Mouse (Mus musculus) hindlimb bud, embryonic 11.5 days (tissue): ENCODE data around the gene Allc.

ENCODE experiments used
- DNase-seq: peaks from one replicate; pipeline ENCODE4 v3.0.0-alpha.2; 2012; ENCODE audit warnings: low read depth, low spot score; ENCODE audit errors: extremely low spot score

Allc gene

GRCm38 (mm10) chr12:28584036-28584435 lies 1.7 kb upstream of the Allc start:
- DNase-seq, result no peak

DNA sequence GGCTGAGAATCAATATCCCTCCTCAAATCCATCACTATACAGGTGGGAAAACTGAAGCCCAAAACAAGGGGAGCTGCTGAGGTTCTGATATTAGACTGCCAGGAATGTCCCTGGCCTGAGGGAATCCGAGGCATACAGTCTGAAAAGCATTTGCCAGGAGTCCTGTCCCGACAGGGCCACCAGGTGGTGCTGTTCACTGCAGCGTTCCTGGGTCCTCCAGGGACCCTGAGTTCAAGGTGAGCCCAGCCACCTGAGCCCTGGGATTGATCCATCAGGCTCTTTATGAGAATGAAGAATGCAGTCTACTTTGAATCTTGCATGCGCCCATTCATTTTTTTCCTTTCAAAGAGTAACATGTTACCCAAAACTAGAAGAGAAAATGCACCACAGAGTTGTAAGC lies 3.2 kb downstream of the Allc start:
- DNase-seq, result no peak

GRCm38 (mm10) chr12:28578147-28578546 lies 4.2 kb downstream of the Allc start:
- no peak for DNase-seq

DNA sequence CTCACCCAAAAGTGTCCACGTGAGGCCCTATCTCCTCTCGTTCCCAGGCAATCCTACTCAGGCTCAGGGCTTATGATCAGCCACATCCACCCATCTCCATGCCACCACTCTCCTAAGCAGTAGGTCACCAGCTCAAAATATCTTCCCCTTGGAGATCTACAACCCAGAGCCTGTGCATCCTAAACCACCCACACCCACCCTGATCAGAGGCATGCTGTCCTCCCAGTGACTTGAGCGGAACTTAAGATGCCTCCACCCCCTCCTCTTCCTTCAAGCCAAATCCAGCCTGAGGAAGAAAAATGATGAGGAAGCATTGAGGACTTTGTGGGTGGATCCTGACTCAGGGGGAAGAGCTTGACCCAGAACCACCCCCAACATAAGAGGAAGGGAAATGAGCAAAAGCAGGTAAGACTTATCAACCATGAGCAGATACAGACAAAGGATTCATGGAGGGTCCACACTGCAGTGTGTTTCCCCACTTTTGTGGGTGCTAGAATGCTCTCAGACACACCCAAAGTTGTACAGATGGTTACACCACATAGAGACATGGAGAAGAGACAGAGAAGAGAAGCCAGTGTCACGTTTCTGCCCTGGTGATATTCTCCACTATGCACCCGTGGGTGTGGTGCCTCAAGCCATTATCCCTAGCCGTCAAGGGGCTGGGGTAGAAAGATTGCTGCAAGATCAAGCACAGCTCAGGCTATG lies 6.8 kb downstream of the Allc start:
- no peak for DNase-seq

DNA sequence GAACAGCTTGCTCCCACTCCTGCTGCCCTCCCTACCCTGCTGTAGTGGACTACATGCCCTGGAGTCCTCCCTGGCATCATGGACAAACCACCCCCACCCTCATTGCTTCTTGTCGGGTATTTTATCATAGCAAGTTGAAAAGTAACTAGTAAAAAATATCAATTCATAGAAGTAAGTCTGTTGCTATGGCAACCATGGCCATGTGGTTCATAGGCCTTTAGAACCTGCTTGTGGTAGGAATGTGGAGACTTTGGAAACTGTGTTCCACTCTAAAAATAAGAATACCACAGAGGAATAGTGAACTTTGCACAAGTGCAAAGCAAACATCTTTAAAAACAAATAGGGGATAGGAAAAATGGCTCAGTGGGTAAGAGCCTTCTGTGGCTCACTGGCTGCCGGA lies 10.1 kb downstream of the Allc start:
- no peak for DNase-seq

GRCm38 (mm10) chr12:28552299-28552698 lies 30.0 kb downstream of the Allc start, which contains the start of gene Dcdc2c:
TSS of gene Dcdc2c (minus strand) at chr12:28552399.
- DNase-seq, result no peak

GRCm38 (mm10) chr12:28551775-28552174 lies 30.5 kb downstream of the Allc start:
- no peak for DNase-seq

- no peak for DNase-seq
Measured at GRCm38 (mm10) chr12:28548887-28549286, 33.4 kb downstream of the Allc start.

GRCm38 (mm10) chr12:28514264-28514775 lies 68.0 kb downstream of the Allc start:
- DNase-seq, result no peak

DNA sequence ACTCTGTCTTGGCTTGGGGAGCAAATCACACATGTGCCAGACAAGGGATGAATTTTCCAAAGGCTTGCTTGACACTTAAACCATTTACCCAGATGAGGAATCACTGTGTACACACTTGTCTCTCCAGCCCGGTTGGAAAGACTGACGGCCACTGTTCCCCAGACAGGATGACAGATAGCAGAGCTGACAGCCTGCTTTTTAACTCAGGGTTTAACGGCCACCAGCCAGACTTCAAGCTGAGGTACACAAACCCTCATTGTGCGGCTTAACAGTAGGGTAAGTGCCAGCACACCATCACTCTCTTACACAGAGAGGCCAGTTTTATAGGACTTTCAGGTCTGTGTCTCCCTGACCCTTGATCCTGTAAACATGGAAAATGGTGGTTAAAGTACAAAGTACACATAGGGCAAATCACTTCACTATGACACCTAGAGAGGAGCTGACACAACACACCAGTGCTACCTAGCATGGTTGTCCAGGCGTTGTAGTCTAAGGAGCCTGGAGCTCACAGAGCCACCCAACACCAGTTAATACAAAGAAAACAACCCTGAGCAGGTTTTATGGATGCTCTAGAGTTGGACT lies 72.5 kb downstream of the Allc start:
- DNase-seq, result no peak
